Mouse (Mus musculus): Measurements from ENCODE around the gene Fbxl16.
"Not testable (repeated sequence)": the region's sequence is repeated elsewhere in the genome, so short reads cannot be mapped to it uniquely, and the experiment has no call there.

Fbxl16 gene

DNA sequence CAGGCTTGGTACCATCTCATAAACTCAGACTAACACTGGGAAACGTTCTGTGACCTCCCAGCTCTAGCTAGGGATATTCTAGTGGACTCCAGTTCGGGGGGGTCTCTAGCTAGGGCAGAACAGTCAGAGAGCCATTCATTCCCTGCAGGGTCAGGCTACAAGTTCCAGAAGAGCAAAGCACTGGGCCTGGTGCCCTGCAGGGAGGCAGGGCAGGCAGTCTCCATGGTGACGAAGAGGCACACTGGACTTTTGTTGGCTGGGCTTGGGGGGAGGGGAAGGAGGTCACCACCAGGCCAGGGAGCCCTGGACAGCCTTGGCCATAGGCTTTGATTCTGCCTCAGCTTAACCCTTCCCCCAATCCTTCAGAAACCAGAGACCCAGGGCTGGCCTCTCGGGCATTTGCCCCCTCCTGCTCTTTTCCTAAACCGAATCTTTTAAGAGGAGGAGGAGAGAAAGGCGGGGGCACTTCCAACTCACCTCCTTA is 13.2 kb upstream of the Fbxl16 start, which contains the start of gene AC134908.4:
Gene AC134908.4, minus strand, starts transcription at position 51 of the 484 bp plus-strand sequence.
- DNase-seq (ENCODE audit: low read depth, low spot score): peak; percentile 88

DNA sequence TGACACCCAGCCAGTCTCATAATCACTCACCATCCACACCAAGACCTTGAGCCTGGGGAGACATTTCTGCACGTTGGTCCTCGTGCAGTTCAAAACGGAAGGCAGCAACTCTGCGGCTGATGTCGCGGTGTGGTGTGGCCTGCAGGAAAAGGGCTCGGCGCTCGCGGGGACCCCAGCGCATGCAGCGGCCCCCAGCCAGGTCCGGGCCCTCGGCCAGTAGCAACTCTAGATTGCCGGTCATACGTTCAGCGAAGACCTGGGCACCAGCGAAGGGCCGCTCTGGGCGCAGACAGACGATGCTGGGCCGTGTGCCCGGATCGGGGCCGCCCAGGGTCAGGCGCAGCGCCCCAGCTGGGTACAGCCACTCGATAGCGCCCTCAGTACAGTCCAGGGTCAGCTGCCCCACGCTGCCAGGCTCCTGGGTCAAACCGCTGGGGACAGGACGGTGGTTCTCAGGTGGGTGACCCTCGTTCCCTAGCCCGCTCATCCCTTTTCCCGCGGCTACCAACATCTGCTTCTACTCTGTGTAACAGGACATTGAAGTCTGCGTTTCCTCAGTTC is 12.6 kb upstream of the Fbxl16 start:
- no peak for DNase-seq (ENCODE audit: low read depth, low spot score)

DNA sequence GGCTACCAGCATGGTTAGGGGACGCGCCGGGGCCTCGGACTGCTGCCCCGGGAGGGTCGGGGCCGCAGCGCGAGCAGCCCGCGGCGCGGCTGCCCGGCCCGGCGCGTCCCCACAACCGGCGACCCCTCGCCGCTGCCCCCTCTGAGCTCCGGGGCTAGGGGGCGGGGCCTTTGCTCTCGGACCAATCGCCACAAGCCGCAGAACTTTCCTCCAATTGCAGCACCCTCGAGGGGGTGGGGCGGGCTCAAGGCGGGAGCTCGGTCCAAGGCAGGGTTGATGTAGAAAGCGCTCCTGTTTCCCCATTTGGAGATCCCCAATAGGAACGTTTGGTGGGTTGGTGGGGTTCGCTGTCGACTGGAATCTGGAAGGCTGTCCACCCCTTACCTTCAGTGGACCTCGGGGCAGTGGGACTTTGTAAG is 11.9 kb upstream of the Fbxl16 start, which contains the start of gene Metrn:
Gene Metrn, minus strand, starts transcription at position 186 of the 419 bp plus-strand sequence.
- DNase-seq (ENCODE audit: low read depth, low spot score): peak; percentile 92

DNA sequence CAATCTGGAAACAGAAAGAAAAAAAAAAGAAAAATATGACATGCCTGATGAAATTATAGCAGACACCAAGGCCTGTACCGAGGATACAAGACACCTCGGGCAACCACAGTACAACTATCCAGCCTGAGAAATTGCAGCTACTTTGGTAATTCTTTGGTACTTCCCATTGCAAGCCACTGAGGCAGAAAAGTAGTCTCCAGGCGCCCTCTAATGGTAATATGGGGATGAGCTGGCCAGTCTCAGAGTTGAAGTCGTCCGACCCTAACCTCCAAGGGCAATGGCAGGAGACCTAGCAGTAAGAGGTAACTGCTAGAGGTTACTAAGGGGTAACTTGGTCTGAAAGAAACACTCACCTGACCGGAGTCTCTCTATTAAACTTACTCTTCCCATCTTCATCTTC is 7.9 kb upstream of the Fbxl16 start:
- DNase-seq (ENCODE audit: low read depth, low spot score): peak; percentile 80

DNA sequence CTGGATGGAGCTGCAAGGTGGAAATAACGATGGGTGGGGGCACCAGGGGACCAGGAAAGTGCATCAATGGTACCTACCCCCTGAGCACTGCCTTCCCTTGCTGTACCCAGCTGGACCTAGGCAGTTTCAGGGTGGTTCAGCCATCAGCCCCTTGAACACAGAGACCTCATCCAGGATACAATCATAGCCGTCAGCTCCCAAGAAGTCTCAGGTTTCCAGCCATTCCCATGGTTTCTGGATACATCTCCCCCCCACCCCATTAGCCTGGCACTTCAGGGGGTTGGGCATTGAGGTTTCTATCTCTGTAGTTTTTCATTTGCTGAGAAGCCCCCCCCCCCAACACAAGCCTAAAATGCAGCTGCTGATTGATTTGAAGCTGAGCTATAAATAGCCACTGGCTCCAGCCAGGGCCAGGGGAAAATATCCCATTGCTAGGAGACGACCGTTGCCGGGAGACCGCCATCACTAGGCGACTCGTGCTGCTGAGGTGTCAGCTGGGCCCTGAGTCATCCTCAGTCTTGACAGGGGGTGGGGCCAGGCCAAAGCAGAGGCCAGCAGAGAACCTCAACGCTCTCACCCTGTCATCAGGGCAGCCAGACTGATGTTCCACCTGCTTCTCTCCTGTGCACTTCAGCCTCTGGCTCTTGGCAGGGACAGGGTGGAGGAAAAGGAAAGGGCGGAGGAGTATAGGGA is 5.9 kb upstream of the Fbxl16 start:
- DNase-seq (ENCODE audit: low read depth, low spot score): peak; percentile 91

DNA sequence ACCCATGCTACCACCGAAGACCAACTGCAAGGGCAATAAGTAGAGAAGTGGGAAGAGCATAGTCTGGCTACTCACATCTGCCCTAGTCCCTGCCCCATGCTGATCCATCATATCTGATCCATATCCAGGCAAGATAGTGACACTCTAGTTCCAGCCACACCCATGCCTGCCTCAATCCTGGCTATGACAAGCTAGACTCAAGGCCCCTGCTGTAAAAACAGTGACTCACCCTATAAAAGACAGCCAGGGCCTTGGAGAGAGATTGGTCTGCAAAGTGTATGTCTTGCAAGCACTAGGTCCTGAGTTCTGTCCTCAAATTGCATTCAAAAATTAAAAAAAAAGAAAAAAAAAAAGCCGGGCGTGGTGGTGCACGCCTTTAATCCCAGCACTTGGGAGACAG is 2.4 kb upstream of the Fbxl16 start:
- DNase-seq (ENCODE audit: low read depth, low spot score): no peak

DNA sequence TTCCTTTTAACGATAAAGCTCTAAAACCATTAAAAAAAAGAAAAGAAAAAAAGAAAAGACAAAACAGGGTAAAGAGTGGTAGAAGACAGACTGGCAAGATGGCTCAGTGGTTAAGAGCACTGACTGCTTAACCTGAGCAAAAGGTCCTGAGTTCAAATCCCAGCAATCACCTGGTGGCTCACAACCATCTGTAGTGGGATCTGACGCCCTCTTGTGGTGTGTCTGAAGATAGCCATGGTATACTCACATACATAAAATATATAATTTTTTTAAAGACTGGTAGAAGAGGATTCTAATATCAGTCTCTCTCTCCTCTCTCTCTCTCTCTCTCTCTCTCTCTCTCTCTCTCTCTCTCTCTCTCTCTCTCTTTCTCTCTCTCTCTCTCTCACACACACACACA is 1.4 kb upstream of the Fbxl16 start:
- not testable (repeated sequence) for DNase-seq (ENCODE audit: low read depth, low spot score)

DNA sequence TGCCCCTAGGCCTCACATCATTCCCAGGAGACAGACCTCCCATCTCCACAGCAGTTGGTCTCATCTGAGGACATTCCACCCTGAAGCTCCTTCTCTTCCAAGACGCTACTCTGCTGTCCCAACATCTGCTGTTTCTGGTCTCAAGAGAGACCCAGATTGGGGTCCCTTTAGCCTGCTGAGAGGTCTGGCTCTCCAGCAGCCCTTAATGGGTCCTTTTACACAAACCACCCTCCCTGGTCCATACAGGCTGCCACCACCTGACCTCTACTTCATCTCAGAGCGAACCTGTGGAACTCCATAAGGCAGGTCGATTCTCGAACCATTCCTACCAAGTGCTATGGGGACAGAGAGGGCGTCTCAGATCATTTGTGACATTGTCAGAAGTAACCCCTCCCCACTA is 857 bp upstream of the Fbxl16 start:
- no peak for DNase-seq (ENCODE audit: low read depth, low spot score)

DNA sequence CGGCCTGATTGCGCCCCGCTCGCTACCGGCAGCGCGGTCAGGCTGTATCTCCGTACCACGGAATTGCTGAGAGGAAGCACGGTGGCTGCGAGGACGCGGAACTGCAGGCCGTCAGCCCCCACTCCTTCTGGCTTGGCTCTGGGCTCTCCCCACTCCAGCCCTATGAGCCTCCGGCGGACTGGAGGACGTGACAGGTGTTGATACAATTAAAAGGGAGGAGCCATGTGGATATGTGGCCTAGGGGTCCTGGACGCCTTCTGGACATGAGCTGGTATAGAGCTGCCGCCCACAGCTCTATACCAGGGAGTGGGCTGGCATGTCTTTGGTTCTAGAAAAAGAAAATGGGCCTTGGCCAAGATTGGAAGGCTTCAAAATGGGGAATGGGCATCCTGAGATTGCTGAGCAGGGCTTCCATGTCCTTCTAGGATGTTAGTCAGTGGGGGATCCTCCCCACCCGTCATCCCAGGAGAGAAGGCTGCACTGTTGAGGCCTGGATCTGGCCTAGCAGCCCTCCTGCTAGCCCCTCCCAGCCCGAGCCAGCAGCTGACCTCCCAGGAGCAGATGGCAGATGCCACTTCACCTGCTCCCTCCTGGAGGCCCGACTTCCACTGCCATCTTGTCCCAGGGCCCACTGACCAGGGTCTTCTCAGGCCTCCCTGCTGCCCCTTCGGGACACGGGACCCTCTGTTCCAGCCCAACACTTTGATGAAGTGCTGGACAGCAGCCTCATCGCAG is 888 bp downstream of the Fbxl16 start:
- DNase-seq (ENCODE audit: low read depth, low spot score): peak; percentile 41

DNA sequence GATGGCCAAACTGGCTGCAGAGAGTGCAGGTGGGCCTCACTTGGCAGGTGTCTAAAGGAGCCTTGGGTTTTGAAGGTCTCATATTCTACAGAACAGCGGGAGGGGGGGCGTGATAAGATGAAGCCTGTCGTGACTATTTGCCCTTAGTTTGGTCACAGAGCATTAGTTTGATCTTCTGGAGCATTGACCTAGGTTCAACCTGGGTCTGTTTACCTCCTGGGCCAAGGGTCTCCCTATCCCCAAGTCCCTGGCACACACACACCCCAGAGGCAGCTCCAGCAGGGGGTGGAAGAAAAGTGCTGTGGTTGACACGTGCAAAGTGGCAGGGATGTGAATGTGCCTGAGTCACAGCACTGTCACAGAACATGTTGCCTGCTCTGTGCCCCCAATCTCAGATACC is 2.0 kb downstream of the Fbxl16 start:
- no peak for DNase-seq (ENCODE audit: low read depth, low spot score)

DNA sequence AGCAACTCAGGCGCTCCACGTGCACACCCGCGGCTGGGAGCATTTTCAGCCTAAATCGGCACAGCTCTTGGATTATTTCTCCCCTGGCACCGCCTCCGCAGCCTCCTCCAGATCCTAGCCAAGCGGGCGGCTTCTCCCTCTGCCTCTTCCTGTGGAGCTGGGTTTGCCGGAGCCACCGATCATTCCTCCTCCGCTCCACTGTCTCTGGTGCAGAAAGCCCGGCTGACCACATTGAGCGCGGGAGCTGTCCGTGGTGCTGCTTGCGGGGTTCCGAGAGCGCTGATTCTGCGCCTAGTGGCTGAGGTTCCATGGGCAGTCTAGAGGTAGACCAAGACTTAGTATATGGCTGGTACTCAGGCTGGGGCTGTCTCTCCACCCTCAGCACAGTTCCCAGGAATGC is 4.6 kb downstream of the Fbxl16 start:
- DNase-seq (ENCODE audit: low read depth, low spot score): peak; percentile 94

DNA sequence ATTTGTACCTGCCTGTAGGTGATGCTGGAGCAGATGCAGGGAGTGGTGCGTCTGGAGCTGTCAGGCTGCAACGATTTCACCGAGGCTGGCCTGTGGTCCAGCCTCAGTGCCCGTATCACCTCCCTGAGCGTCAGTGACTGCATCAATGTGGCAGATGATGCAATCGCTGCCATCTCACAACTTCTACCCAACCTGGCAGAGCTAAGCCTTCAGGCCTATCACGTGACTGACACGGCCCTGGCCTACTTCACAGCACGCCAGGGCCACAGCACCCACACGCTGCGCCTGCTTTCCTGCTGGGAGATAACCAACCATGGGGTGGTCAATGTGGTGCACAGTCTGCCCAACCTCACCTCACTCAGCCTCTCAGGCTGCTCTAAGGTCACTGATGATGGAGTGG is 8.8 kb downstream of the Fbxl16 start:
- DNase-seq (ENCODE audit: low read depth, low spot score): no peak

DNA sequence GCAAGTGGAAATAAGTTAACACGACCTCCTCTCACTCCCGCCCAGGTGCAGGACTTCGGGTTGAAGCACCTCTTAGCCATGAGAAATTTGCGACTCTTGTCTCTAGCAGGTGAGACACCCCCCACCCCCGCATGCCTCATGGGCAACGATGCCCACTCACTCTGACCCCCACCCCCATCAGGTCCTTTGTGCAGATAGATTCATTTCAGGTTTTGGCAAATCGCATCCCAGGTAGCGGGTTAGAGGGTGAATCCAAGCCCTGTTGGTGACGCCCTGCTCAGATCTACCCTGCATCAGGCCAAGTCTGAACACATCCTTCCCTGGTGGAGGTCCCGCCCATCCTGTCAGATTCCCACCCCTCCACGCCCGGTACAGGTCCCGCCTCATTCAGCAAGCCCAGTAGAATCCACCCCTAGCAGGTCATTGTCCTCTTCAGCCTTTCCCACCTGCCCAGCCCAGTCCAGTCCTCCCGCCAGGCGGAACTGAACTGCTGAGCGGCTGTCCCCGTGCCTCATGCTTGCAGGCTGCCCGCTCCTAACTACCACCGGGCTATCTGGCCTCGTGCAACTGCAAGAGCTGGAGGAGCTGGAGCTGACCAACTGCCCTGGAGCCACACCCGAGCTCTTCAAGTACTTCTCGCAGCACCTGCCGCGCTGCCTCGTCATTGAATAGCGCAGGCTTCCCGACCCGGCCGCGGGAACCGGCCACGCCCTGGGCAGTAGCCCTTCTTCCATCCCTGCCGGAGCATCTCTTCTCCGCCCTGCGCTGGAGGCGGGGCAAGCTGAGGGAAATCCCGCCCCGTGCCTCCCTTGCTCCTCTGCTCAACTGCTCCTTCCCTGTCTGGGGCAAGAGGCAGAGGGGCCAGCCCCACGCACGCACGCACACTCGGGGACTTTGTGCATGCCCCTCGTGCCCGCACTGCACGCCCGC is 10.2 kb downstream of the Fbxl16 start:
- DNase-seq (ENCODE audit: low read depth, low spot score): no peak

DNA sequence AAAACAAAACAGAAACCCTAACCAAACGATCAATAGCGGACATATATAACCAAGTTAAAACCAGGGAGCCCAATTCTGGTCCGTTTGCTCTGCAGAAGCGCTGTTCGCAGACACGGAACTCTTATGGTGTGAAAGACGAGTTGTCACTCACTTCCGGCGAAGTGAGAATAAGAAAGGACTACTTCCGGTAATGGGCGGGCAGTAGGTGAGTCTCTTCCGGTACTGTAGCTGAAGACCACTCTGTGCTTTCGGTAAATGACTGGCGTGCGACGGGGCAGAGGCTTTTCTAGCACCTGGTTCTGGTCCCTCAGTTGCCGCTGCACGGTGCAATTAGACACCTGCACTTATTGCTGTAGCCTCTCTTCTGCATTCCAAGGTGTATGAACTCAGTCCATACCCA is 14.6 kb downstream of the Fbxl16 start, which contains the start of gene Wdr24:
Gene Wdr24, plus strand, starts transcription at position 176 of the 400 bp plus-strand sequence.
- peak; percentile 87 for DNase-seq (ENCODE audit: low read depth, low spot score)

DNA sequence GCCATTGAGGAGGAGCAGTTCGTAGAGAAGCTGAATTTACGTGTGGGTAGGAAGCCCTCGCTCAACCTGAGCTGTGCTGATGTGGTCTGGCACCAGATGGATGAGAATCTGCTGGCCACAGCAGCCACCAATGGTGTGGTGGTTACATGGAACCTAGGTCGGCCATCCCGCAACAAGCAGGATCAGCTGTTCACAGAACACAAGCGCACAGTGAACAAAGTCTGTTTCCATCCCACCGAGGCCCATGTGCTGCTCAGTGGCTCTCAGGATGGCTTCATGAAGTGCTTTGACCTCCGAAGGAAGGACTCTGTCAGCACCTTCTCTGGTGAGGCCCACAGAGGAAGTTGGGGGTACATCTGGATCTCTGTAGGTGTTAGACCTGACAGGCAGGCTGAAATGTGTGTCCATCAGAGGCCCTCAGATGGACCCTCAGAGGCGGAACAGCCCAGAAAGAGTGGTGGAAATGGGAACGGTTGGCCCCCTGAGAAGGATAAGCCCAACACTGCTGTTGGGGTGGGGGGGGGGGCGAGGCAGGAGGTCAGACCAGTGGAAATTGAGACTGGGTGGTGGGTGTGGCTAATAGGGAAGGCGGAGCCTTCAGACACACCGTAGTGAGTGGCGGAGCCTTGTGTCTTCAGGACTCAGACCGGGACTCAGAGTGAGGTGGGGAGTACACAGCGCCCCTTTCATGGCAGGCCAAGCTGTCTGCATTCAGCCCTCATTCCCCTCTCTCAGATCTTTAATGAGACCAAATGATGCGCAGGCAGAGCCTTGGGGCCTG is 15.7 kb downstream of the Fbxl16 start:
- no peak for DNase-seq (ENCODE audit: low read depth, low spot score)

DNA sequence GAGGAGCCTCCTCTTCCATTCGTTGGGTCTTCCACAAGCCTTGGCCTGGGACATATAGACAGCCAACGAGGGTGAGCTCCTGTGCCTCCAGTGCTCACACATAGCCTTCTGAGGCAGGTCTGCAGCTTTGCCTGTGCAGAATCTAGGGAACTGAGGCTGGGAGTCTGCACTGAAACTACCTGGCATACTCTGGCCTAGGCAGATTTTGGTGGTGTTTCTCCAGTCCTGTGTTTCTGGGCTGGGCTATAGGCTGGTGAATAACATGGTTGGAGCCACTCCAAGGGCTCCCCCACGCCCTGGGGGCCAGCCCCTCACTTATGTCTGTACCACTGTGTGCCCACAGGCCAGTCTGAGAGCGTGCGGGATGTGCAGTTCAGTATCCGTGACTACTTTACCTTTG is 16.4 kb downstream of the Fbxl16 start:
- DNase-seq (ENCODE audit: low read depth, low spot score): no peak

DNA sequence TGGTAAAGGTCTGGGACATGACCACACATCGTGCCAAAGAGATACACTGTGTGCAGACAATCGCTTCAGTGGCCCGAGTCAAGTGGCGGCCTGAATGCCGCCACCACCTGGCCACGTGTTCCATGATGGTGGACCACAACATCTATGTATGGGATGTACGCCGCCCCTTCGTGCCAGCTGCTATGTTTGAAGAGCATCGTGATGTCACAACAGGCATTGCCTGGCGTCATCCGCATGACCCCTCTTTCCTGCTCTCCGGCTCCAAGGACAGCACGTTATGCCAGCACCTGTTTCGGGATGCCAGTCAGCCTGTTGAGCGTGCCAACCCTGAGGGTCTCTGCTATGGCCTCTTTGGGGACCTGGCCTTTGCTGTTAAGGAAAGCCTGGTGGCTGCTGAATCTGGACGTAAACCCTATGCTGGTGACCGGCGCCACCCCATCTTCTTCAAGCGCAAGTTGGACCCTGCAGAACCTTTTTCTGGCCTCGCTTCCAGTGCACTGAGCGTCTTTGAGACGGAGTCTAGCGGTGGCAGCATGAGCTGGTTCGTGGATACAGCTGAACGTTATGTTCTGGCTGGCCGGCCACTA is 17.2 kb downstream of the Fbxl16 start:
- no peak for DNase-seq (ENCODE audit: low read depth, low spot score)

DNA sequence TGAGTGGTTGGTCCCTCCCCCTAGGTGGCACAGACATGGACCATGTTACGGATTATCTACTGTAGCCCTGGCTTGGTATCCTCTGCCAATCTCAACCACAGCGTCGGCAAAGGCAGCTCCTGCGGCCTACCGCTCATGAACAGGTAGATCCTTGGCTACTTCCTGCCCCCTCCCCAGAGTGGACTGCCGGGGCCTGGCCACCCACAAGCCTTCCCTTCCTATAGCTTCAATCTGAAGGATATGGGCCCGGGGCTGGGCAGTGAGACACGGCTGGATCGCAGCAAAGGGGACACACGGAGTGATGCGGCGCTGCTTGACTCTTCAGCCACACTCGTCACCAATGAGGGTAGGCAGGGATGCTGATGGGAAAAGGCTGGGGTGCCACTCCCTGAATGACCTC is 18.1 kb downstream of the Fbxl16 start:
- no peak for DNase-seq (ENCODE audit: low read depth, low spot score)

DNA sequence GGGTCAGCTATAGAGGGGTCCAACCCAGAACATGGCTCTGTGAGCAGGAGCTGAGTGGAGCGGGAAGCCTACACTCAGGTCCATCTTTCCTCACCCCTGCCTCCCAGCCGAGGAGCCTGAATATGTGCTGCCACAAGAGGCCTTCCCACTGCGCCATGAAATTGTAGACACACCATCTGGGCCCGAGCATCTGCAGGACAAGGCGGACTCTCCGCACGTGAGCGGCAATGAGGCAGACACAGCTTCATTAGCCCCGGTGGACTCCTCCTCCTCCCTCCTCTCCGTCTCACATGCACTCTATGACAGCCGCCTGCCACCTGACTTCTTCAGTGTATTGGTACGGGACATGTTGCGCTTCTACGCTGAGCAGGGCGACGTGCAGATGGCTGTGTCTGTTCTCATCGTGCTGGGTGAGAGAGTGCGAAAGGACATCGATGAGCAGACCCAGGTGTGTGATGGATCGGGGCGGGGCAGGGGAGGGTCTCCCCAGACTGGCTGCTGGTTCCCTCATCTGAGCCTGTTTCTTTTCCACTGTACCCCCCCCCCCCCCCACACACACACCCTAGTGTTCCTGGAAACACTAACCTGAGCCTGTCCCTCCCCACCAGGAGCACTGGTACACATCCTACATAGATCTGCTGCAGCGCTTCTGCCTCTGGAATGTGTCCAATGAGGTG is 18.8 kb downstream of the Fbxl16 start:
- no peak for DNase-seq (ENCODE audit: low read depth, low spot score)

DNA sequence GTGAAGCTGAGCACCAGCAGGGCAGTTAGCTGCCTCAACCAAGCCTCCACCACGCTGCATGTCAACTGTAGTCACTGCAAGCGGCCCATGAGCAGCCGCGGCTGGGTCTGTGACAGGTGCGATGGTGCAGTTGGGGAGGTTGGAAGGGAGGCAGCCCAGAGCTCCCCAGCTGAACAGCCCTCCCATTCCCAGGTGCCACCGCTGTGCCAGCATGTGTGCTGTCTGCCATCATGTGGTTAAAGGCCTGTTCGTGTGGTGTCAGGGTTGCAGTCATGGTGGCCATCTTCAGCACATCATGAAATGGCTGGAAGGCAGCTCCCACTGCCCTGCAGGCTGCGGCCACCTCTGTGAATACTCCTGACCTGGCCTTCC is 19.3 kb downstream of the Fbxl16 start:
- DNase-seq (ENCODE audit: low read depth, low spot score): no peak

Data from mesoderm, embryonic 11.5 days (tissue).